Mouse (Mus musculus): ENCODE results near the gene Tspo. TPM values are rescaled to one million over a fixed set of nuclear protein-coding genes. Genes with fewer than 3 reads are reported as not detected.
A peak's percentile ranks its signal among the peaks of the same experiment; 100 is the strongest.

The Tspo gene
- total RNA-seq, 2 experiments from 2014 or later = 92.7 to 133 TPM

DNA sequence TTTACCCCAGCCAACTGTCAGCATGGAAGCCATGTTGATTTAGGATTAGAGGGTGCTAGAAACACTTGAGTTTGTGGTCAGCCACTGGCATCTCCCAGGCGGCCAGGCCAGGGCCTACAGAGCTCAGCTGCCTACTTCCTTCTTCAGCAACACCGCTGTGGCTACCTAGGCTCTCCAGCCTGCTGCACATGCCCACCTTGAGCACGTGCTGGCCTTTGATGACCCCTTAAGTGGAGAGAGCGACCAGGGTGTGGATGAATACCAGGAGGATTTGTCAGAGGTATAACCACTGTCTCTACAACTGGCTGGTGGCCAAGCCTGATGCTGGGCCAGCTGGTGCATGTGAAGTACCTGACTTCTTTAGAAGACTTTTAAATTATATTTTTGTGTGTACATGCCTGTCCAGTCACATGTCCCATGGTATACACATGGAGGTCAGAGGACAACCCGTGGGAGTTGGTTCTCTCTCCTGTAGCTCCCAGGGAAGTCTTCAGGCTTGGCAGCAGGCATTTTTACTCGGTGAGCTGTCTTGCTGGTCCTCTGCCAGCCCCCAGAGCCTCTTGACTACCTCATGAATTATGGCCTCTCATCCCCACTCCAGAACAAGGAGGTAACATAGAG, 11.4 kb downstream of the Tspo start:
- no peak for ATAC-seq (replicated peaks; ENCODE audit: low FRiP score, poor library complexity, severe bottlenecking)

DNA sequence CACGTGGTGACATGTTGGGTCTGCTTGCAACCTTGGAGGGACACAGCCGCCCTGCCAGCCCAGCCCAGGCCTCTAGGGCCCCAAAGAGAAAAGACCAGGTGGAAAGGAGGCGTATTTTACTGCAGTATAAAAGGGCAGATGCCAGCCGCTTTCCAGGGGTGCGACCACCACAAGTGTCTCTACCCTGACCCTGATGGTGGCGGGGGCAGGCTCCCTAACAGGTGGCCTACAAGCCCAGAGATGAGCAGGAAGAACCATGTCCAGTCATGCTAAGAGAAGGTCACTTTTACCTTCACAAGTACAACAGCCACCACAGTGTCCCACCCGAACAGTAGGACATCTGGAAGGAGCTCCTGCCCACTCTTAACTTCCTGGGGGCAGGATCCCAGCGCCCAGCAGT, 12.2 kb downstream of the Tspo start:
- ATAC-seq (replicated peaks; ENCODE audit: low FRiP score, poor library complexity, severe bottlenecking) = no peak

DNA sequence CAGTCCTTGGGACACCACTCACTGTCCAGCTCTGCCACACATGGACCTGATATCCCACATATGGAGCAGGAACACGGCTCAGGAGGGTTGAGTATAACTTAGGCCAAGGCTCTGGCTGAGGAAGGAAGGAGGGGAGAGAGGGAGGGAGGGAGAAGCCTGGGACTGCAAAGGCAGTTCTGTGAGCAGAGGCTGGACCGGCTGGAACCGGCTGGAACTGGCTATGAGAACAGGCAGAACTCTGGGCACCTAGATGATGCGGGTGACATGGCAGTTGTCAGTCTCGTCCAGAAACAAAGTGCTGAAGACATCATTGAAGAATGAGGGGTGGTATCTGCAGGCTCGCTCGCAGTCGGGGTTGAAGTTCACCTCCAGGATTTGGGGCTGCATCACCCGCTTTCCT, 13.3 kb downstream of the Tspo start:
- ATAC-seq (replicated peaks; ENCODE audit: low FRiP score, poor library complexity, severe bottlenecking) = no peak

DNA sequence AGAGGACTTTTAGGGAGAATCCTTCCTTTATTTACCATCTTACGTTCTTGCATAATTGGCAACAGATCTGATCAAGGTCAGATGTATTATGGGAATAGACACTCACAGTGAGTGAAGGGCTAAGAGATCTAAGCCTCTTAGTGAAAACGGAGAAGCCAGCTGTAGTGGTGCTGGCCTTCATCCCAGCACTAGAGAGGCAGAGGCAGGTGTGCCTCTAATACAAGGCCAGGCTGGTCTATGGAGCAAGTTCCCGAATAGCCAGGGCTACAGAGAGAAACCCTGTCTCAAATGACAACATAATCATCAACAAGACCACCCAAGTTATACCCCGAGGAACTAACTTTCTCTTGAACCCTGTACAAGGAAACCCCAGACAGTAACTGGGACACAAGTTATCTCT, 19.5 kb downstream of the Tspo start:
- no peak for ATAC-seq (replicated peaks; ENCODE audit: low FRiP score, poor library complexity, severe bottlenecking)

DNA sequence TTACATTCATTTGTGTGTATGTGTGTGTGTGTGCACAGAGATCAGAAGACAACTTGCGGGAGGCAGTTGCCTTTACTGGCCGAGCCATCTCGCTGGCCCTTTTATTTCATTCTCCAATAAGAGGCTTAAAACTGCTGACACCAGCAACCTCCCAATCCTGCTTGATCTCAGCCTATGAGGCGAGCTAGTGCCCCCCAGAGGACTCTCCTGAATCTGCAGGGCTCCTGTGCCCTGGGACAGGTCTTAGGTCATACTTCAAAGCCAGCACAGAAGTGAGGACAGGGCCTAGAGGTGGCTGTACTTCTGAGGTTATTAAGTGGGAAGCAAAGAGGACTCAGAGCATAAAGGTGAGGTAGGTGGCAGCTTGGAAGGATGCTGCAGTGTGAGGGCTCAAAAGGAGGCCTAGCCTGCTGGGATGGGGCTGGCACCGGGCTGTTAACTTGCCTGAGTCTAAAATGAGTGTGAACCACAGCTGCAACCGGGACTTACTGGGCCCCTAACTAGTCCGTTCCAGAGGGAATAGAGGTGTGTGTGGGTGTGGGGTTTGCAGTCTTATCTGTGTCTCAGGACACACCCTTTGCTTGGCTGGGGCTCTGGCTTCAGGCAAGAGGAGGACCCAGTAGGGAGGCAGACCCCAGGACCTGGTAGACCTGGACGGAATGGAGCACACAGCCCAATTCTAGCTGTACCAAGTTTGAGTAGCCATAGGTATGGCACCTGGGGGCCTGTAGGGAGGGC, 20.2 kb downstream of the Tspo start:
- peak; percentile 74 for ATAC-seq (replicated peaks; ENCODE audit: low FRiP score, poor library complexity, severe bottlenecking)

DNA sequence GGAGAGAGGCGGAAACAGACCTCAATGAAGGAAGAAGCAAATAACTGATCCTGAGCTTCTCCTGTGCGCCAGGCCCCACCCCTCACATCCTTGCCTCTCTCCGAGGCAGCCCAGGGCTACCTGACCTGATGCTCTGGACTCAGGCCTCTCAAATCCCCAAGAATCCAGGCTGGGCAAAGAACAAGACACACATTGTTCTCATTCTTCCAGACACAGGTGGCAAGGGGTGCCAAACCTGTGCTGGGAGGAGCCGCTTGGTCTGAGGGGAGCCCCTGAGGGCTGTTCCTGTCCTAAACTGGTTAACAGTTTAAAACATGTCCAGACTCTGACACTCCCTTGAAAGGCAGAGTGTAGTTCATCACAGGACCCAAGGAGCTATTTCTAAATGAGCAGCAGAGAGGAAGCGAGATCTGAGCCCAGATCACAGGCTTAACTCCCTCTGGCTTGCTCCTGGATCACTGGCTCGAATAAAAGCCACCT, 21.4 kb downstream of the Tspo start:
- no peak for ATAC-seq (replicated peaks; ENCODE audit: low FRiP score, poor library complexity, severe bottlenecking)

DNA sequence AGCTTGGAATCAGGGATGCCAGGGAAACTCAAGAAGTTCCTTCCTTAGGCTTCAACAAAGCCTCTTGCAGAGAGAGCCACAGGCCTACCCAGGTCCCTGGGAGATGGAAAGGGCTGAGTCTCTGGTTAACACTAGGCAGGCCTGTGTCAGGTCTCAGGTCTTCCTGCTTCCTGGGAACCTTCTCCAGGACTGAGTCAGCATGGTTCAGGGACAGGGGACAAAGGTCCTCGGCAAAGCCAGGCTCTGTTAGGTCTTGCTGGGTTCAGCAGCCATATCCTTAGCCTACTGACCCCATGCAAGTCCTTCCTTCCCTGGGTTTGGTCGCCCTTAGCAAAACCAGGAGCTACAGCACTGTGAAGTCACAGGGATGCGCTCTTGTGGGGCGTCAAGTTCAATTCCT, 27.4 kb downstream of the Tspo start:
- no peak for ATAC-seq (replicated peaks; ENCODE audit: low FRiP score, poor library complexity, severe bottlenecking)

DNA sequence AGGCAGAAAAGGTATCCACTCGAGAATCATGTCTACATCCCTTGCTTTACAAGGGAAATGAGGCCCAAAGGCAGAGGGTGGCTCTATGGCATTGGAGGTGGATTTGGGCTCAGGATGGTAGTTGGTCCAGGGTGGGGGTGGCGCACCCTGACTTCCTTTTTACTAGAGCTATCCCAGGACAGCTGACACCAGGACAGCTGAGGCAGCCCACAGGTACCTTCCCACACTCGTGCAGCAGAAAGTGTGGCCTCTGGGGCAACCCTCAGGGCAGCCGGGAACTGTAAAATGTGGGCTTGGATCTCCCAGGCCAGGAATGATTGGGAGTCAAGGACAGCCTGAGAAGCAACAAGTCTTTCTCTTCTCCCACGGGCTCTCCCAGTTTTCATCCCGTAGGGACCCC, 28.4 kb downstream of the Tspo start:
- no peak for ATAC-seq (replicated peaks; ENCODE audit: low FRiP score, poor library complexity, severe bottlenecking)

DNA sequence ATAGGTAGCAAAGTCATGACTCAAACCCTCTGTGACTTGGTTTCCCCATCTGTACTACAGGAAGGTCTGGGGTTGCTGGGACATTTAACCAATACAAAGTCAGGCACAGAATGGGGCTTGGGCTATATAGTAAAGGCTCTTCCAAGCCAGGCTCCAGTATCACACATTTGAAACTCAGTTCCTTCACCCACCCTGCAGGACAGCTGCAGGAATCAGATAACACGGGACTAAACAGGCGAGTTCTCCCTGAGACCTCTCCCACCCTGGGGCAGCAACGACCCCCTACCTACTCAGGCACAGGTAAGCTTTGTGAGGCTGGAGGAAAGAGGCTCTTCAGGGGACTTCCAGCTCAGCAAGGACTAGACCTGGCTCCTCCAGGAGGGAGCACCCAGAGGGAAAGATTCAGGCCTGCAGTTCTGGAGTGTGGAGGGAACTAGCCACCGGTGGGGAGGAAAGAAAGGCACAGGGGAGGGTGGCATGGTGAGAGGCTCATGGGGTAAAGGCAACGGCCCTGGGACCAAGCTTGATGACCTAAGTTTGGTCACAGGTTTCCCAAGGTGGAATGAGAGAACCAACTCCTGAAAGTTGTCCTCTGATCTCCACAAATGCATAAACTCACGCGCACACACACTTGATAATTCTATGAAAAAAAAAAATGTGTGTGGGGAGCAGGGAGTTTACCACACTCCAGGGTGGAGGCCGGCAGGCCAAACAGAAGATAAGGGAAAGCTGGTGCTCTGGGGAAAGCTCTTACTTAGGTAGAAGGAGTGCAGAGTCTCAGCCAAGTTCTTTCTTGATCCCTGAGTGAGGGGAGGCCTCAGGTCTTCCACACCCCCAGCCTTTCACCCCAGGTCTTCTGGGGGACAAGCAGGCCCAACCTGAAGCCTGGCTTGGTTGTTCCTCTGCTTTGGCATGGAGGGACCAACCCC, 29.1 kb downstream of the Tspo start:
- ATAC-seq (replicated peaks; ENCODE audit: low FRiP score, poor library complexity, severe bottlenecking) = peak; percentile 67

DNA sequence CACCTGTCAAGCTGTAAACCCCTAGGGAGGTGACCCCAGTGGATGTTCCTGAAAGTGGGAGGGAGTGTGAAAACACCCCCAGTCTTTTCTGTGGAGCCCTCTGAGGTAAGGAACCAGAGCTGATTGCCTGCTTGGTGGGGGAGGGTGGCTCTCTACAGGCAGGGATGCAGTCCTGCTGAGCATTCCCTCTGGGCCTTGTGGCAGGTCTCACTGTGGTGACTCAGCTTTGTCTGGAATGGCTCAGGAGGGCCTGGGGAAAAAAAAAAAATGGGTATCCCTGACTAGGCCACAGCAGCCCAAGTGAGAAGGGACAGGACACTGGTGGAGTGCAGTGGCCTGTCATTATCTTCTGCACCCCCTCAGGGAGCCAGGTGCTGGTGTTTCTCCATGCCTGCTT, 29.8 kb downstream of the Tspo start:
- ATAC-seq (replicated peaks; ENCODE audit: low FRiP score, poor library complexity, severe bottlenecking) = peak; percentile 27

DNA sequence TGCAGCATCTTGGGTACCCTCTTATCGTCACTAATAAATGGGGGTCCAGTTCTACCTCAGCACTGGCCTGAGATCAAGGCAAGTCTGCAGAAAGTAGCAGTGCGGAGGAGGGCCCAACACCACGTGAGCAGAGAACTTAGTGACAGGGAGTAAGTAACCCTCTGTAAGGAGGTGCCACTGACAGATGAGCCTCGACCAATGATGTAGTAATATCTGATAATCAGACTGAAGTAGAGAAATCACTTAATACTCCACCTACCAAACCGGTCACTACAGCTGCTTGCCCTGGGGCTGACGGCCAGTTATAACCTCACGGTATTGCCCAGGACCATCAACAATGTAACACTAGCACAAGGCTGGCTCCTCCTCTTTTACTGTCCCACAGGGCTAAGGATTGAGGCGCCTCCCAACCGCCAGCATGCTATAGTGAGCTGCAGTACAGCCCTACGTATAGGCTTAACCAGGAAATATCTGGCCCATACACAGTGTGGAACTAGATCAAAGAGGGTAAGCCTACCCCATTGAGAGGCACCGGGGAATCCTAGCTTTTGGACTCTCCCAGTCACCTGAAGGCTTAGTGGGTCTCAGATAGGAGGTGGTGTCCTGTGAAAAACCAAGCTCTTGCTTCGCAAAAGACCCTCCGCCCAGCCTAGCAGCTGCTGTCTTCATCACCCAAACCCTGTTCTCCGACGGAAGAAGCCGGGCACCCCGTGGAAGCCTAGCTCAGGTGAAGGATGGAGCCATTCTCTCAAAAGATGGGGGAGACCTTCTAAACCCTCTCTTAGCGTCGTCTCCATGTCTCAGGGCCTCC, 30.5 kb downstream of the Tspo start:
- peak; percentile 63 for ATAC-seq (replicated peaks; ENCODE audit: low FRiP score, poor library complexity, severe bottlenecking)

DNA sequence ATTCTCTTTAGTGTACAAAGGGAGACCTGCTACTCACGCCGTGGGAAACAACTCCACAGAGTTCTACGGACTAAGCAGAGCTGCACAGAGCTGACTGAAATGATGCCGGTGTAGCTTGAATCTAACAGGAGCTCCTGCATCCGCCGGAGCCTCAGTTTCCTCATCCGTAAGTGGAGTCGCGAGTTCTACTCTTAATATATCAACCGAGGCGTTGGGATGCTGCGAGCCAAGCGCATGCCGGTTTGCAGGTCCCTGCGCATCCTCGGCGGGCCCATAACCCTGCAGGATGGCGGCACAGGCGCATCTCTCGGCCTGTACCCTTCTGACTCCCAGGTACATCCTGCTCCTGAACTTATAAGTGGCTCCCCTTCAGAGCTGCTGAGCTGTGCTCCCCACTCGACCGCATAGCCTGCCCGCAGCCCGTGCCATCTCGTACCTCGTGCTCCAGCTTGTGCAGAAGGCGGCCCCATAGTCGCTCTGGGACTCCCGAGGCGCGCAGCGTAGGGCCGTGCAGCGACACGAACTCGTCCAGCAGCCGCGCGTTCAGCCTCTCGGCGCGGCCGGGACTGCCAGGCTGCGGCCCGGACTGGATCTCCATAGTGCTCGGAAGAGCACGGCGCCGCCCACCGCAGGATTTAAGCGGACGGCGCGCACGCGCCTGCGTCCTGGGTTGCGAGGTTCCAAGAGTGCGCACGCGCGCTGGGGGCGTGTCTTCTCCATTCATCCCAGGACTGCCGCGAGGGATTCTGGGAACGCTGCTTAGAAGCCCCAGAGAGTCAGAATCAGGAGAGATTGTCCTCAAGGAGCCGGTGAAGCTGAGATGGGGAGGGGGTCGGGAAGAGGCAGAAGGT, 31.3 kb downstream of the Tspo start, which contains the start of gene Ttll12:
Gene Ttll12, minus strand, starts transcription at position 645 of the 851 bp plus-strand sequence.
- peak; percentile 65 for ATAC-seq (replicated peaks; ENCODE audit: low FRiP score, poor library complexity, severe bottlenecking)

DNA sequence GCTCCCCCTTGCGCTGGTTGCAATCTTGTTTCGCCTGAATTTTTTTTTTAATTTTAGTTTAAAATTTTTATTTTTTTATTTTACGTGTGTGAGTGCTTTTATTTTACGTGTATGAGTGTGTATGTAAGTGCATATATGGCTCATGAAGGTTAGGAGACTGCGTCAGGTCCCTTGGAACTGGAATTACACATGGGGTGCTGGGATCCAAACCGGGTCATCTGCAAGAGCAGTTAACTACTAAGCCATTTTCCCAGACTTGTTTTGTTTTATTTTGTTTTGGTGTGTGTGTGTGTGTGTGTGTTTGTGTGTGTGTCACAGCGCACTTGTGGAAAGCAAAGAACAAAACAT, 31.9 kb downstream of the Tspo start:
- ATAC-seq (replicated peaks; ENCODE audit: low FRiP score, poor library complexity, severe bottlenecking) = no peak

DNA sequence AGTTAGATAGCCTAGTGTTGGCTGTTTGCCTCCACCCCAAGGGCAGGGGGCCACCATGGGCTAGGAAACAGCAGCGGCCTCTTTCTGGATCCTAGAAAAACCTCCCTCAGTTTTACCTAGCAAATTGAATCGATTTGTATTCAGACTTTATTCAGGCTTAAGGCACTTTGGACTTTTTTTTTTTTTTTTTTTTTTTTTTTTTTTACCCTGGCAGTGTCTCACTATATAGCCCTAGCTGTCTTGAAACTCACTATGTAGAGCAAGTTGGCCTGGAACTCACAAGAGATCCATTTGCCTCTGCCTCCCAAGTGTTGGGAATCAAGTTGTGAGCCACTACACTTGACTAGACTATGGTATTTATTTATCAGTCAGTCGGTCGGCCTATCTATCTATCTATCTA, 33.4 kb downstream of the Tspo start:
- ATAC-seq (replicated peaks; ENCODE audit: low FRiP score, poor library complexity, severe bottlenecking) = no peak

DNA sequence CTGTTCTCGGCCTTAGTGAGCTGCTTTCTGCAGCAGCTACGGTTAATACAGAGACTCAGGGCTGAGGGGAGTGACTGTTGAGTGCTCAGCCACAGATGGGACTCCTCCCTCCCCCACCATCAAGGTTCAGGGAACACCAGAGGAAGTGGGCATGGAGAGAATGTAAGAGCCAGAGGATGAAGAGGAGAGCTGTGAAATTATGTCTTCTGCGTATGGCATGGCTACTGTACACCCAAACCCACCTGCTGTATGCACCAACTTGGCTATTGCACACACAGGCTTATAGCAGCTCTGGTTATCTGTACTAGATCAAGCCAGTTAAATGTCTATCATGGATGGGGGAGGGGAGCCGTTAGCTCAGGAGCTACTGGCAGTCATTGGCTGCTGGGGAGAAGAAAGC, 37.8 kb downstream of the Tspo start:
- no peak for ATAC-seq (replicated peaks; ENCODE audit: low FRiP score, poor library complexity, severe bottlenecking)

DNA sequence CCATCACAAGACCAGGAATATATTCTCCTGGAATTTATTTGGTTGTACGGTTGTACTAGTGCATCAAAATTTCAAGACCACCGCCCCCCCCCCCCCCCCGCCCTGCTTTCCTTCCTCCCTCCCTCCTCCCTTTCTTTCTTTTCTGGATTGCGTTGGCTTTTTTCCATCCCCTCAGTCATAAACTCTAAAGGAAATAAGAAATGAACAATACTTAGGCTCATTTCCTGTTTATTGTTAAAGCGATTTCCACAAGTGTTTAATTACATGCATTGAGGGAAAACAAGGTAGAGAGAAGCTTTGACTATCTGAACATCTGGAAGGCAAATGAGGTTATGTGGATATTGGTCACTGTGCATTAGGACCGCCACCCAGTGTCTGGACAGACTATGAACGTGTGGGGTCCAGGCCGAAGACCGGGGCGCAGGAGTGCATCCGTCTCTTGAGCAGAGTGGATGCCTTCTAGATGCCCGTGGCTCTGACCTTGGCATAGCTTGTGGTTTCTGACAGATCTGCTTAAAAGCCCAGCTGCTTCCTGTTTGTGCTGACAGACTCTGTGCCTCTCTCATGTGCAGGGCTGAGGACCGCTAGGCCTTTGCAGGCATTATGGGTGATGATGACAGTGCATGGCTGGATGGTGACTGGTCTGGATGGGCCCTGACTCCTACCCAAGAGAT, 39.1 kb downstream of the Tspo start:
- no peak for ATAC-seq (replicated peaks; ENCODE audit: low FRiP score, poor library complexity, severe bottlenecking)

DNA sequence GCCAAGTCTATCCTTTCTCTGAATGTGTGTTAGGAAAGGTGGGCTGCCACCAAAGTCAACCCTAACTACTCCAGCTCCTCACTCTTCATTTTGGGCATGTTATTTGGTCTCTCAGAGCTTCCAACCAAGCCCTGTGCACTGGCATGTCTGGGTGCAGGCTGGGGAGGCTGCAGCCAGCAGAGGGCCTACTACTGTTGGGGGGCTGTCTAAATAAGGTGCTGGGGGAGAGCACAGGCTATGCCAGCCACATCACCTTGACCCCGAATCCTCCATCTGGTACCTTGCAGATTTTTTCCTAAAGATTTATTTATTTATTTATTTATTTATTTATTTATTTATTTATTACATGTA, 39.6 kb downstream of the Tspo start:
- ATAC-seq (replicated peaks; ENCODE audit: low FRiP score, poor library complexity, severe bottlenecking) = no peak

DNA sequence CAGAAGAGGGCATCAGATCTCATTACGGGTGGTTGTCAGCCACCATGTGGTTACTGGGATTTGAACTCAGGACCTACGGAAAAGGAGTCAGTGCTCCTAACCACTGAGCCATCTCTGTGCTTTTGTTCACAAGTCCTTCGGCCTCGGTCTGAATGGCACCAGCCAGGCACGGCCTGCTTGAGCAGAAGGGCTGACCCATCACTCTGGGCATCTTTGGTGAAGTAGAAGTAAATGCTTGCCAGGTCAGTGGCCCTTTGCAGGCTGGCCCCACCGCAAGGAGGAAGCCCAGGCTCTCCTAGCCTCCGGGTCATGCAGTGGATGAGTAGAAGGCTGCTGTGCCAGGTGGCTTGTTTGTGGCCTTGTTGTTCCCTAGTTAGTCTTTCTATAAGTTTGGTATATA, 40.0 kb downstream of the Tspo start:
- no peak for ATAC-seq (replicated peaks; ENCODE audit: low FRiP score, poor library complexity, severe bottlenecking)

DNA sequence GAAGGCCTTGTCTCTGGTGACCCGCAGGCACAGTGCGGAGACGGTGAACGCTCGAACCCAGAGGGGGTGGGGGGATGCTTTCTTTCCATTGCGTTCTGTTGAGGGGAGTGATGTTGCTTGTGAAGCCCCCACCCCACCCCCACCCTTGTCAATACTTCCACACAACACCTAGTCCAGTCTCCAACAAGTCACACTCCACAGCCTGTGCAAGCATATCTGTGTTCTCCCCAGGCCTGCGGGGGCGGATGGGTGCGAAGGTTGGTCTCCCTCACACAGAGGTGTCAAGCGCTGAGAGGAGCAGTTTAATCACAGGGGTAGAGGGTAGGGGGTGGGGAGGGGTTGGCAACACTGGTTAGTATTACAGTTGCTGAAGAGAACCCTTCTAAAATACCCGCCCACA, 42.8 kb downstream of the Tspo start:
- no peak for ATAC-seq (replicated peaks; ENCODE audit: low FRiP score, poor library complexity, severe bottlenecking)

Data from erythroid progenitor cell, adult 5-6 weeks (primary cell).